14 mouse cellular contexts compared by ENCODE assay signal in genomic region chrX:157329821-157330220, GRCm38 (mm10).
"Had no signal": no experiment of that assay in that cellular context is flagged by ENCODE, and none has a peak within 500 bp of the region (broad histone marks: within the 10 kb centered on the region; RNA-seq: fewer than 3 reads in every experiment).

No protein-coding gene starts in this region.

- H3K27ac ChIP-seq: kidney, embryonic 15.5 days; left cerebral cortex, adult 2 months; limb, embryonic 12.5 days; liver, embryonic 13.5 days; macrophage; stomach, embryonic 15.5 days had no signal

- H3K4me3 ChIP-seq: kidney, embryonic 15.5 days; left cerebral cortex, adult 2 months; limb, embryonic 12.5 days; liver, embryonic 13.5 days; megakaryocyte, embryonic 14.5 days; stomach, embryonic 15.5 days had no signal

- DNase-seq: kidney, adult 2 months; kidney, postnatal 25 days; liver; liver, embryonic 13.5 days; liver, postnatal 0 days; right cerebral cortex, postnatal 14 days; thymus, adult 2 months; thymus, postnatal 25 days had no signal
